Mouse (Mus musculus) natural killer cell, adult 2 months (primary cell): ENCODE data around the gene Olfr1013.

Experiments
- DNase-seq, 2 experiments: peaks; one replicate each; pipeline ENCODE4 v3.0.0; 2022; ENCODE audit warnings: low spot score in 2 of 2

Olfr1013 gene

DNA sequence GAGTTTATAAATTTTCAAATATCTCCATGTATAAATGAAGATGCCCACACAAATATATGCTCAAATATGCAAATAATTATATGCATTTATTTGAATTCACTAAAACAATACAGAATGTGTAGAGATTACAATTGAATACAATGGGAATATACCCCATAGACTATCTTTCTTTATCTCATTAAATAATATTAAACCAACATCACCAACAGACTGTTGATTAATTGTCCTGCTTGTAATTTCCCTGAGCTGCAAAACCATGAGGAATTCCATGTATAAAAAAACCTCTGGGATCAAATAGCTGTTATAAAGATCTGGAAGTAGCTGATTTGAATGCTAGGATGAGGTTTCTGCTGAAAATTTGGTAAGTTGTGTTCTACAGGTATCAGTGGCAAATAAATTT lies at the start of gene Olfr1013:
Gene Olfr1013 (plus strand): TSS at position 301 of the 400 bp plus-strand sequence.
- no peak for DNase-seq

DNA sequence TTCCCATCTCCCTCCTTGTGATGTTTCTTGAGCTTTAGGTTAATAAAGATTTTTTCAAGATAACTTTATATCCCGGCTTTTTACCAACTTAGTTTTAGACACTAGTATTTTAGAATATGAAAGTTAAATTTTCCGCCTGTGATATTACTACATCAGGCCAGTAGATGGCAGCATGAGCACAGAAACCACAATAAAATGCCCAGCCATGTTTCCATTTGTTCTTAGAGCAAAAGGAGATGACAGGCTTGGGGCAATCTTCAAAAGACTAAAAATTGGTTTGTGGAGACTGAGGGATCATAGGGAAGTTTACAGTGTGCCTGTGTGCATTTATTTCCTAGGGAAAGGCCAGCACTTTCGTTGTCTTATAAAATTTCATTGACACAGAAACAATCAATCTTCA lies 41.1 kb upstream of the Olfr1013 start:
- DNase-seq, result no peak

DNA sequence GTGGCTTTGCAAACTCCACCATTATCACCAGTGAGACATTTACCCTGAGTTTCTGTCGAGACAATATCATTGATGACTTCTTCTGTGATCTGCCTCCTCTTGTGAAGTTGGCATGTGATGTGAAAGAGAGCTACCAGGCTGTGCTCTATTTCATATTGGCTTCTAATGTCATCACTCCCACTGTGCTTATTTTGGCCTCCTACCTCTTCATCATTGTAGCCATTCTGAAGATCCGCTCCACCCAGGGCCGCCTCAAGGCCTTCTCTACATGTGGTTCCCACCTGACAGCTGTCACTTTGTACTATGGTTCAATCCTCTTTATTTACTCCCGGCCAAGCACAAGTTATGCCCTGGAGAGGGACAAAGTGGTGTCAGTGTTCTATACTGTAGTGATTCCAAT lies 13.1 kb upstream of the Olfr1013 start:
- no peak for DNase-seq

DNA sequence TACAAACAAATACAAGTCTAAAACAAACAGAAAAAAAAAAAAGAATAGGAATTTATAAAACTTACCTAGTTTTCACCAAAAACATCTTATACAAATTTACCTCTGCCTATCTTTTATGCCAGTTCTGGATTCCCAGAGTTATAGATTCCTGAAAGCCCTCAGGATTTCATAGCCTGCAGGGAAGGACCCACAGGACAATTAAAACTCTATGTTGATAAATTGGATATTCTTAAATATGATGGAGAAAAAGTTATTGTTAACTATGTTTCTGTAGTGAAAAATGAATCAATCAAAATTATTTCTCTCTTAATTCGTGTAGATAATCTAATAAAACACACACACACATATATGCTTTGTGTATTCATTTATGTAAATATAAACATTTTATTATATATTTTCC lies 4.2 kb upstream of the Olfr1013 start, which contains the start of gene Olfr1012:
Gene Olfr1012 (minus strand): TSS at position 101 of the 400 bp plus-strand sequence.
- no peak for DNase-seq

DNA sequence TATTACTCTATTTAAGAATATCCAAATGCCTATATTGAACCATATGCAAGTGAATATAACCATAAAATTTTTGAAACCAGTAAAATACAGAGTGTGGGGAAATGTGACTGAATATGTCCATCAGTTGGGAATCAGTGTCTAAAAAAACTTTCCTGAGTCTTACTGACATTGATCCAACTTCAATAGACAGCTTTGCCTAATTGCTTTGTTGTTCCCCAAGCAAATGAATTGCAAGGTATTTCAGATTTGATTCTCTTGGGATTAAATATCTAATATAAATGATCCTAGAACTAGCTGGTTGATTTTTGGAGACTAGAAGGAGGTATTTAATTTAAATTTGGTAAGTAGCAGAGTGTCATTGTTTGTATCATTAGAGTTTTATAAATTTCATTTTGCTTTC lies 5.5 kb downstream of the Olfr1013 start, which contains the start of gene Olfr1014:
Gene Olfr1014 (plus strand): TSS at position 301 of the 400 bp plus-strand sequence.
- no peak for DNase-seq

DNA sequence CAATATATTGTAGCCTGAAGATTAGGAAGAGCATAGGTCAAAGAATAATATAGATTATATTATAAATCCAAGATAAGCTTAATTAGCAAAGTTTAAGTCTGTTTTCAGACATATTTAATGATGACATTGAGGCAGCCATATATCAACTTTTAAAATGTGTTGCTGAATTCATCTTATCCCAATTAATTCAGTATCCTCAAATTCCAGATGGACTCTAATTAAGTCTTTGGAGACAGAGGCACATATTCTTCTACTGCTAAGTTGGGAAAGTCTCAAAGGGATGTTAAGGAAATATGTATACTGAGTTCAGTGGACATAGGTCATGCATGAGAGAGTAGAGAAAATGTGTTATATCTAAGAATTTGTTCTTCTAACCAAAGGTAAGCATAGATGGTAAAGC lies 14.8 kb downstream of the Olfr1013 start, which contains the start of gene Olfr1015:
Gene Olfr1015 (plus strand): TSS at position 301 of the 400 bp plus-strand sequence.
- no peak for DNase-seq

DNA sequence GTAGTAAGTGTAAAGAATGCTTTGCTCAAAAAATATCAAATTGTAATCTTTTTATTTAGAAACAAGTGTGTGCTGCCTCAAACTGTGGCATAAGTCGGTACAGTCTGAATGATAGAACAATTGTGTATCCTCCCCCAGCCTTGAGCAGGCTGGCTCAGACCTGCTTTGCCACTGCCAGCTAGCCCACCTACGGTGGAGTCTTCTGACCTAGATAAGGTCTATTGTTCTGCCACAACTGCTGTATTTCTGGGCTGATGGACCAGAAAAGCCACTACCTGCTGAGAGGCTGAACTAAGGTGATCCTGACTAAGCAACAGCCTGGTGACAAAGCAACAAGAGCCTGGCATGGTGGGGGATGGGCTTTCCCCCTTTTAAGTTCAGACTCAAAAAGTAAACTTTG lies 25.4 kb downstream of the Olfr1013 start:
- no peak for DNase-seq

DNA sequence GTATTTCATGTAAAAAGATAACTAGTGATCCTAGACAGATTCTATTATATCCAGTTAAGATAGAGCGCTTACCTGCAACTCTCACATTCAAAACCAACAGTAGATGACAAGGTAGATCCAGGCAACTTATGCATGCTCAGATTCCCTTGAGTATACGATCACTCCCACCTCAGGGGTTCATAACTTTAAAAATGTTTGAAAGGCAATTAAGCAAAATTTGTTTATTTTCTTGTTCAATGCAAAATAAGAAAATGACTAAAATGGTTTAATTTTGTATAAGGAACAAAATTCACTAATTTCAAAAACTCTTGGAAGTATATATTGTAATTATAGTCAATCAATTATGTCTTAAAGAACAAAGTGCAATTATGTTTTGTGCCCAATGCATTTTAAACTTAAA lies 35.5 kb downstream of the Olfr1013 start, which contains the start of gene Olfr1016:
Gene Olfr1016 (minus strand): TSS at position 101 of the 400 bp plus-strand sequence.
- no peak for DNase-seq

DNA sequence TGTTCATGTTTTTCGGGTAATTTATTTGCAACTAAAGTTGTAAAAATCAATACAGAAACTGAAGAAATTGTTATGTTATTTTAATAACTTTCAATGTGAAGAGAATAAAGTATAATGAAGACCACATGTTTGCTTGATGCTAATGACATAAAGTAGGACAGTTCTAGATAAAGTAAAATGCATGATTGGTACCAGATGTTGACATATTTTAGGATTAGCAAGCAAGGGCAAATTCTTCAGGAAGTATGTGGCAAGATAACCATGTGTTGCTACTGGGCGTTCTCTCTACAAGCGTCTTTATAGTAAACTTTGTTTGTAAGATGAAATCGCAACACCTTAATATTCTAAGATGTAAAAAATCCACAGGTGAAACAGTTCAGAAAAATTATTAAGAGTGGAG lies 37.6 kb downstream of the Olfr1013 start:
- DNase-seq, result no peak

DNA sequence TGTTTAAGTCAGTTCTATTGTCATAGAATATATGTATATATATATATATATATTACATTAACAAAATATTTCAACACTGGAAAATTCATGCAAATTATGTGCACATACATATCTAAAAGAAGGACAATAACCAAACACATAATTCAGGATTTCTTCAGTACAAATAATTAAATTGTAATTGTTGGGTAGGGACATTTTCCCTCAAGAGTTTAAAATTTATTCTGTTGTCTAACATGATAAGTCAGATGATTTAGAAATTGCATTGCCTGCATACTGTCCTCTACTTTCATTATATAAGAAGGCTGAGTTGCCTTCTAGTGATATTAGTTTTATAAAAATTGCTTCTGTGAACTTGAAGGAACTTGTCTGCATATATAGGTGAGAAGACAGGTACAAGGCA lies 51.3 kb downstream of the Olfr1013 start, which contains the start of gene Olfr1018:
Gene Olfr1018 (plus strand): TSS at position 301 of the 400 bp plus-strand sequence.
- no peak for DNase-seq
